Mouse (Mus musculus) bone marrow, adult 2 months (tissue): ENCODE data around the gene Ckap4.

Source experiments
- CTCF ChIP-seq: fragments of 200-500 bp; IDR thresholded peaks from 2 replicates; pipeline ENCODE4 v1.5.1; 2011; ENCODE audit warnings: low read length, control low read depth; ENCODE audit not compliant: control insufficient read depth, insufficient read depth
- POLR2A ChIP-seq: fragments of 200-500 bp; IDR thresholded peaks from 2 replicates; pipeline ENCODE4 v1.6.1; 2011; ENCODE audit warnings: low read depth, mild to moderate bottlenecking, control low read depth, low read length, borderline replicate concordance; ENCODE audit not compliant: control insufficient read depth

- TF ChIP-seq POLR2A (no peak), CTCF (no peak)
Observed at GRCm38 (mm10) chr10:84496805-84497204, 37.1 kb downstream of the Ckap4 start.
